Mouse (Mus musculus): Measurements from ENCODE around the gene Rps27. TPM values are rescaled to one million over a fixed set of nuclear protein-coding genes. Genes with fewer than 3 reads are reported as not detected.

Rps27 gene
- polyA plus RNA-seq, 1 experiment from 2014 or later: 1,310 TPM

- Histone ChIP-seq H3K9me3 (no peaks in the 10 kb centered on the region), H3K9ac (no peak overlapping the region), H3K4me1 (peaks cover 12% of the 10 kb centered on the region), H3K4me2 (replicated peaks) (no peak overlapping the region), H3K4me3 (no peak overlapping the region), H3K27me3 (no peaks in the 10 kb centered on the region), H3K27ac (no peak overlapping the region), H3K36me3 (peaks cover 26% of the 10 kb centered on the region)
- WGBS: 80% methylated on average over 3 of the region's 3 CpGs
- ATAC-seq (ENCODE audit: insufficient number of reproducible peaks, insufficient read depth, low FRiP score, low TSS enrichment): no peak
Measured at GRCm38 (mm10) chr3:90222941-90223340, 9.5 kb upstream of the Rps27 start.

- Histone ChIP-seq H3K27ac (no peak overlapping the region), H3K9ac (no peak overlapping the region), H3K36me3 (peaks cover 26% of the 10 kb centered on the region), H3K27me3 (no peaks in the 10 kb centered on the region), H3K9me3 (no peaks in the 10 kb centered on the region), H3K4me2 (replicated peaks) (no peak overlapping the region), H3K4me1 (peaks cover 12% of the 10 kb centered on the region), H3K4me3 (no peak overlapping the region)
- ATAC-seq (ENCODE audit: insufficient number of reproducible peaks, insufficient read depth, low FRiP score, low TSS enrichment): no peak
- 91% methylated on average over 4 of the region's 4 CpGs for WGBS
Measured at GRCm38 (mm10) chr3:90222455-90222854, 9.0 kb upstream of the Rps27 start.

- H3K9ac ChIP-seq: peak overlapping the region; percentile 62
- H3K27ac ChIP-seq: peak overlapping the region; percentile 79
- 22% methylated on average over 5 of the region's 5 CpGs for WGBS
- H3K9me3 ChIP-seq: no peaks in the 10 kb centered on the region
- peaks cover 12% of the 10 kb centered on the region for H3K4me1 ChIP-seq
- peak overlapping the region; percentile 51 for H3K4me3 ChIP-seq
- peak overlapping the region; percentile 77 for H3K4me2 ChIP-seq (replicated peaks)
- no peak; the same call in 1 of the 2 replicates for ATAC-seq (ENCODE audit: insufficient number of reproducible peaks, insufficient read depth, low FRiP score, low TSS enrichment)
- no peaks in the 10 kb centered on the region for H3K27me3 ChIP-seq
- peaks cover 24% of the 10 kb centered on the region for H3K36me3 ChIP-seq
Measured at GRCm38 (mm10) chr3:90221123-90221522, 7.7 kb upstream of the Rps27 start.

GRCm38 (mm10) chr3:90220531-90220951 is 7.1 kb upstream of the Rps27 start:
- Histone ChIP-seq H3K36me3 (peaks cover 21% of the 10 kb centered on the region), H3K4me1 (peaks cover 12% of the 10 kb centered on the region), H3K9me3 (no peaks in the 10 kb centered on the region), H3K27me3 (no peaks in the 10 kb centered on the region), H3K4me2 (replicated peaks) (peak overlapping the region; percentile 77), H3K4me3 (peak overlapping the region; percentile 51), H3K9ac (peak overlapping the region; percentile 62), H3K27ac (peak overlapping the region; percentile 79)
- peak; percentile 82 for ATAC-seq (ENCODE audit: insufficient number of reproducible peaks, insufficient read depth, low FRiP score, low TSS enrichment)
- 1% methylated on average over 19 of the region's 20 CpGs for whole genome bisulfite sequencing

DNA sequence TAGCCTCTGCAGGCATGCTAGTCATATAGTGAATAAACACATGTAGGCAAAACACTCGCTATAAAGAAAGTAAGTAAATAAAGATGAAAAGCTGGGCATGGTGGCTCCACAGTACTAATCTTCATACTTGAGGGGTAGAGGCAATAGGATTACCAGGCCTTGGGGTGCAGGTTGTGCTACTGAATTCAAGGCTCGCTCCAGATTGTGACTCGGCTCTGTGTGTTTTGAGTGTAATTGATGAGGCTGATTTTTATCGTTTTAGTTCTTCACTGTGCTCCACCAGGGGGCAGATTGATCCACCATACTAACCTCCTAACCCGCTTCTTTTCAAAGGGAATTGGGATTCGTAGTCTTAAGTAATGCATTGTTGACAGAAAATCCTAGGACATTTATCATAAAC is 6.6 kb upstream of the Rps27 start:
- H3K4me3 ChIP-seq: peak overlapping the region; percentile 51
- H3K4me1 ChIP-seq: peaks cover 12% of the 10 kb centered on the region
- peak overlapping the region; percentile 79 for H3K27ac ChIP-seq
- H3K36me3 ChIP-seq: peaks cover 17% of the 10 kb centered on the region
- peak overlapping the region; percentile 77 for H3K4me2 ChIP-seq (replicated peaks)
- 15% methylated on average over 6 of the region's 6 CpGs for WGBS
- ATAC-seq (ENCODE audit: insufficient number of reproducible peaks, insufficient read depth, low FRiP score, low TSS enrichment): no peak
- H3K9ac ChIP-seq: peak overlapping the region; percentile 62
- no peaks in the 10 kb centered on the region for H3K27me3 ChIP-seq
- no peaks in the 10 kb centered on the region for H3K9me3 ChIP-seq

- ATAC-seq (ENCODE audit: insufficient number of reproducible peaks, insufficient read depth, low FRiP score, low TSS enrichment): no peak
- peaks cover 17% of the 10 kb centered on the region for H3K4me1 ChIP-seq
- 42% methylated on average over 1 of the region's 1 CpGs for WGBS
- H3K4me3 ChIP-seq: no peak overlapping the region
- H3K36me3 ChIP-seq: peaks cover 15% of the 10 kb centered on the region
- H3K9me3 ChIP-seq: no peaks in the 10 kb centered on the region
- H3K27ac ChIP-seq: no peak overlapping the region
- no peak overlapping the region for H3K9ac ChIP-seq
- no peaks in the 10 kb centered on the region for H3K27me3 ChIP-seq
- no peak overlapping the region for H3K4me2 ChIP-seq (replicated peaks)
Measured at GRCm38 (mm10) chr3:90215825-90216380, 2.5 kb upstream of the Rps27 start.

- Histone ChIP-seq H3K27me3 (no peaks in the 10 kb centered on the region), H3K36me3 (peaks cover 29% of the 10 kb centered on the region), H3K9me3 (no peaks in the 10 kb centered on the region), H3K4me1 (peaks cover 17% of the 10 kb centered on the region), H3K9ac (peak overlapping the region; percentile 7; the same call in 1 of the 2 replicates), H3K4me2 (replicated peaks) (peak overlapping the region; percentile 96), H3K27ac (peak overlapping the region; percentile 88), H3K4me3 (peak overlapping the region; percentile 89)
- 14% methylated on average over 12 of the region's 12 CpGs for WGBS
- no peak for ATAC-seq (ENCODE audit: insufficient number of reproducible peaks, insufficient read depth, low FRiP score, low TSS enrichment)
Measured at GRCm38 (mm10) chr3:90213956-90214684, 669 bp upstream of the Rps27 start.

GRCm38 (mm10) chr3:90212723-90213122 is 728 bp downstream of the Rps27 start:
- ATAC-seq (ENCODE audit: insufficient number of reproducible peaks, insufficient read depth, low FRiP score, low TSS enrichment): no peak
- H3K9me3 ChIP-seq: no peaks in the 10 kb centered on the region
- peak overlapping the region; percentile 89 for H3K4me3 ChIP-seq
- H3K27ac ChIP-seq: no peak overlapping the region
- WGBS: 14% methylated on average over 5 of the region's 5 CpGs
- H3K4me2 ChIP-seq (replicated peaks): peak overlapping the region; percentile 96
- peaks cover 43% of the 10 kb centered on the region for H3K36me3 ChIP-seq
- H3K9ac ChIP-seq: peak overlapping the region; percentile 83
- peaks cover 17% of the 10 kb centered on the region for H3K4me1 ChIP-seq
- no peaks in the 10 kb centered on the region for H3K27me3 ChIP-seq

GRCm38 (mm10) chr3:90211475-90212398 is 1.7 kb downstream of the Rps27 start:
- H3K9me3 ChIP-seq: no peaks in the 10 kb centered on the region
- peaks cover 45% of the 10 kb centered on the region for H3K36me3 ChIP-seq
- H3K4me1 ChIP-seq: peaks cover 17% of the 10 kb centered on the region
- no peak for ATAC-seq (ENCODE audit: insufficient number of reproducible peaks, insufficient read depth, low FRiP score, low TSS enrichment)
- peak overlapping the region; percentile 89 for H3K4me3 ChIP-seq
- peak overlapping the region; percentile 96 for H3K4me2 ChIP-seq (replicated peaks)
- 80% methylated on average over 13 of the region's 13 CpGs for WGBS
- no peaks in the 10 kb centered on the region for H3K27me3 ChIP-seq
- no peak overlapping the region for H3K27ac ChIP-seq
- H3K9ac ChIP-seq: peak overlapping the region; percentile 12; the same call in 1 of the 2 replicates

GRCm38 (mm10) chr3:90209908-90210566 is 3.4 kb downstream of the Rps27 start:
- Histone ChIP-seq H3K9ac (no peak overlapping the region), H3K4me1 (peaks cover 17% of the 10 kb centered on the region), H3K4me3 (no peak overlapping the region), H3K9me3 (no peaks in the 10 kb centered on the region), H3K27me3 (no peaks in the 10 kb centered on the region), H3K4me2 (replicated peaks) (no peak overlapping the region), H3K36me3 (peaks cover 45% of the 10 kb centered on the region), H3K27ac (no peak overlapping the region)
- ATAC-seq (ENCODE audit: insufficient number of reproducible peaks, insufficient read depth, low FRiP score, low TSS enrichment): no peak
- WGBS: 90% methylated on average over 5 of the region's 5 CpGs

- Histone ChIP-seq H3K4me1 (peaks cover 17% of the 10 kb centered on the region), H3K27ac (no peak overlapping the region), H3K9ac (no peak overlapping the region), H3K27me3 (no peaks in the 10 kb centered on the region), H3K4me3 (no peak overlapping the region), H3K9me3 (no peaks in the 10 kb centered on the region), H3K4me2 (replicated peaks) (no peak overlapping the region), H3K36me3 (peaks cover 45% of the 10 kb centered on the region)
- 82% methylated on average over 2 of the region's 2 CpGs for WGBS
- no peak for ATAC-seq (ENCODE audit: insufficient number of reproducible peaks, insufficient read depth, low FRiP score, low TSS enrichment)
Measured at GRCm38 (mm10) chr3:90208662-90209061, 4.8 kb downstream of the Rps27 start.
